In genomic region chr11:84611625-84611879, GRCm38 (mm10) we compare ENCODE assay signal across 16 mouse cellular contexts.
DNase-seq lines count a peak whose midpoint lies in the region; ATAC-seq and TF ChIP-seq lines count a peak whose summit lies in the region.
"Had no signal": no experiment of that assay in that cellular context is flagged by ENCODE, and none has a peak within 500 bp of the region (broad histone marks: within the 10 kb centered on the region; RNA-seq: fewer than 3 reads in every experiment).

No protein-coding gene starts in this region.

- in situ Hi-C loops in CH12.LX (cut with MboI; ENCODE audit: low pct_ligation_motif_present, low pct_unique_long_range_greater_than_20kb, low sequenced_read_pairs), result no loop called here

- H3K4me1 ChIP-seq in hindbrain, embryonic 13.5 days (replicated peaks), result peaks cover 17% of the 10 kb centered on the region
- no peaks in the 10 kb centered on the region for H3K4me1 ChIP-seq in hindbrain, embryonic 12.5 days
- no peaks in the 10 kb centered on the region for H3K4me1 ChIP-seq in liver, postnatal 0 days (ENCODE audit: insufficient read depth)
- peaks cover 15% of the 10 kb centered on the region for H3K4me1 ChIP-seq in liver, embryonic 12.5 days
- peaks cover 2 to 6% of the 10 kb centered on the region in 2 experiments; a peak in 3 of 4 replicates for H3K4me1 ChIP-seq in CH12.LX (ENCODE audit: control insufficient read depth in 1 of 2, insufficient read depth in 2 of 2)
- H3K4me1 ChIP-seq in intestine, embryonic 16.5 days (ENCODE audit: control insufficient read depth, insufficient read depth, low read length), result no peaks in the 10 kb centered on the region

- 81% methylated on average over 4 of the region's 4 CpGs for WGBS in hindbrain, embryonic 13.5 days
- WGBS in hindbrain, embryonic 12.5 days, result 75% methylated on average over 4 of the region's 4 CpGs
- WGBS in liver, postnatal 0 days (ENCODE audit: insufficient replicate concordance), result 42% methylated on average over 4 of the region's 4 CpGs
- WGBS in liver, embryonic 12.5 days (ENCODE audit: insufficient replicate concordance), result 56% methylated on average over 4 of the region's 4 CpGs
- 35% methylated on average over 4 of the region's 4 CpGs for WGBS in intestine, embryonic 16.5 days

- H3K4me3 ChIP-seq in hindbrain, embryonic 13.5 days, result no peak overlapping the region
- no peak overlapping the region for H3K4me3 ChIP-seq in hindbrain, embryonic 12.5 days
- H3K4me3 ChIP-seq in liver, postnatal 0 days (ENCODE audit: low read depth, low read length), result no peak overlapping the region
- no peak overlapping the region for H3K4me3 ChIP-seq in liver, embryonic 12.5 days
- no peak overlapping the region for H3K4me3 ChIP-seq in CH12.LX (replicated peaks in 1 of 3; ENCODE audit: low read depth in 2 of 3, low read length in 2 of 3, poor library complexity in 1 of 3)
- H3K4me3 ChIP-seq in intestine, embryonic 16.5 days (ENCODE audit: low read length), result no peak overlapping the region
- H3K4me3 ChIP-seq: gastrocnemius, adult 2 months; megakaryocyte, embryonic 14.5 days had no signal

- ATAC-seq in hindbrain, embryonic 13.5 days (ENCODE audit: low FRiP score), result no peak
- no peak for ATAC-seq in hindbrain, embryonic 12.5 days (ENCODE audit: low FRiP score)
- no peak for ATAC-seq in liver, postnatal 0 days
- ATAC-seq in liver, embryonic 12.5 days, result no peak
- no peak for ATAC-seq in intestine, embryonic 16.5 days
- ATAC-seq: forebrain, postnatal 0 days; intestine, postnatal 0 days had no signal

- no peak for TF ChIP-seq POLR2A in CH12.LX (IDR thresholded peaks at IDR 0.05; ENCODE audit: low read depth, low read length)

- DNase-seq in liver, postnatal 0 days, result no peak
- DNase-seq in CH12.LX (ENCODE audit: extremely low read depth), result peak; percentile 23
- peak; percentile 42 for DNase-seq in brain, adult 2 months (ENCODE audit: low read depth, low spot score)
- DNase-seq: forebrain, postnatal 0 days; gastrocnemius, adult 2 months; heart, adult 11 months; layer of hippocampus, adult 9-11 months; liver; lung, postnatal 10 days; spleen, adult 18-20 months had no signal

- H3K27ac ChIP-seq in hindbrain, embryonic 13.5 days, result peak overlapping the region; percentile 35; the same call in 1 of the 2 replicates
- no peak overlapping the region for H3K27ac ChIP-seq in hindbrain, embryonic 12.5 days
- no peak overlapping the region for H3K27ac ChIP-seq in liver, postnatal 0 days (ENCODE audit: low read depth)
- no peak overlapping the region for H3K27ac ChIP-seq in liver, embryonic 12.5 days
- no peak overlapping the region for H3K27ac ChIP-seq in CH12.LX (ENCODE audit: insufficient read depth, low read depth)
- H3K27ac ChIP-seq in intestine, embryonic 16.5 days (ENCODE audit: low read length), result no peak overlapping the region
- H3K27ac ChIP-seq: gastrocnemius, adult 2 months had no signal

- dilution Hi-C loops in CH12.LX (cut with MboI; ENCODE audit: extremely low pct_ligation_motif_present, extremely low pct_unique_long_range_greater_than_20kb, low sequenced_read_pairs), result no loop called here

- H3K9ac ChIP-seq in hindbrain, embryonic 13.5 days, result no peak overlapping the region
- H3K9ac ChIP-seq in hindbrain, embryonic 12.5 days, result no peak overlapping the region
- no peak overlapping the region for H3K9ac ChIP-seq in liver, postnatal 0 days (replicated peaks)
- H3K9ac ChIP-seq in liver, embryonic 12.5 days, result no peak overlapping the region
- H3K9ac ChIP-seq in CH12.LX (ENCODE audit: insufficient read depth, low read depth), result no peak overlapping the region
- H3K9ac ChIP-seq in intestine, embryonic 16.5 days (ENCODE audit: low read depth, low read length), result no peak overlapping the region
- H3K9ac ChIP-seq: forebrain, postnatal 0 days had no signal

- TF ChIP-seq EP300 in liver, postnatal 0 days (IDR thresholded peaks at IDR 0.05; ENCODE audit: low read depth), result no peak
- no peak for TF ChIP-seq EP300 in CH12.LX (IDR thresholded peaks at IDR 0.05; ENCODE audit: low read length)

- peaks cover 40% of the 10 kb centered on the region; the same call in 1 of the 2 replicates for H3K27me3 ChIP-seq in hindbrain, embryonic 13.5 days
- peaks cover 9% of the 10 kb centered on the region; the same call in 1 of the 2 replicates for H3K27me3 ChIP-seq in hindbrain, embryonic 12.5 days
- 0 out of 2 replicates have a peak, but pooled peaks cover 4% of the 10 kb centered on the region for H3K27me3 ChIP-seq in liver, postnatal 0 days (ENCODE audit: insufficient read depth, low read length)
- peaks cover 37% of the 10 kb centered on the region for H3K27me3 ChIP-seq in liver, embryonic 12.5 days (replicated peaks)
- H3K27me3 ChIP-seq in CH12.LX (replicated peaks), result peaks cover 67% of the 10 kb centered on the region
- no peaks in the 10 kb centered on the region for H3K27me3 ChIP-seq in intestine, embryonic 16.5 days (replicated peaks; ENCODE audit: control insufficient read depth, insufficient read depth, low read length)

- no peaks in the 10 kb centered on the region for H3K9me3 ChIP-seq in hindbrain, embryonic 13.5 days
- H3K9me3 ChIP-seq in hindbrain, embryonic 12.5 days (replicated peaks), result no peaks in the 10 kb centered on the region
- H3K9me3 ChIP-seq in liver, postnatal 0 days (ENCODE audit: low read length), result no peaks in the 10 kb centered on the region
- no peaks in the 10 kb centered on the region for H3K9me3 ChIP-seq in liver, embryonic 12.5 days (replicated peaks)
- H3K9me3 ChIP-seq in CH12.LX (replicated peaks; ENCODE audit: low read length), result no peaks in the 10 kb centered on the region
- no peaks in the 10 kb centered on the region for H3K9me3 ChIP-seq in intestine, embryonic 16.5 days (ENCODE audit: control insufficient read depth, low read length)
- H3K9me3 ChIP-seq: megakaryocyte, embryonic 14.5 days had no signal

- H3K4me2 ChIP-seq in hindbrain, embryonic 13.5 days, result no peak overlapping the region
- H3K4me2 ChIP-seq in hindbrain, embryonic 12.5 days (replicated peaks), result no peak overlapping the region
- no peak overlapping the region for H3K4me2 ChIP-seq in liver, postnatal 0 days (ENCODE audit: low read depth, low read length)
- H3K4me2 ChIP-seq in liver, embryonic 12.5 days, result no peak overlapping the region
- peak overlapping the region; percentile 24; the same call in 1 of the 2 replicates for H3K4me2 ChIP-seq in CH12.LX (ENCODE audit: insufficient read depth, low read depth, poor library complexity, severe bottlenecking)
- H3K4me2 ChIP-seq in intestine, embryonic 16.5 days (ENCODE audit: low read depth, low read length), result no peak overlapping the region

- 0 out of 2 replicates have a peak, but pooled peaks have one; percentile 12 for TF ChIP-seq CTCF in liver, postnatal 0 days (IDR thresholded peaks at IDR 0.05; ENCODE audit: low read depth)
- peak in 1 of 2 experiments; percentile 53; a peak in 2 of 4 replicates for TF ChIP-seq CTCF in CH12.LX (conservative IDR thresholded peaks at IDR 0.05 in 1 of 2, IDR thresholded peaks at IDR 0.05 in 1 of 2; ENCODE audit: low read depth in 2 of 2, low read length in 2 of 2)

- H3K79me2 ChIP-seq in CH12.LX (replicated peaks; ENCODE audit: control insufficient read depth, extremely low read depth, insufficient read depth, poor library complexity, severe bottlenecking), result no peaks in the 10 kb centered on the region

- H3K36me3 ChIP-seq in hindbrain, embryonic 13.5 days, result no peaks in the 10 kb centered on the region
- H3K36me3 ChIP-seq in hindbrain, embryonic 12.5 days, result no peaks in the 10 kb centered on the region
- no peaks in the 10 kb centered on the region for H3K36me3 ChIP-seq in liver, postnatal 0 days (replicated peaks; ENCODE audit: insufficient read depth, low read length)
- H3K36me3 ChIP-seq in liver, embryonic 12.5 days, result no peaks in the 10 kb centered on the region
- no peaks in the 10 kb centered on the region for H3K36me3 ChIP-seq in CH12.LX (replicated peaks in 1 of 2; ENCODE audit: control insufficient read depth in 1 of 2, insufficient read depth in 1 of 2, low read length in 1 of 2)
- no peaks in the 10 kb centered on the region for H3K36me3 ChIP-seq in intestine, embryonic 16.5 days (ENCODE audit: control insufficient read depth, insufficient read depth, low read length)

- TF ChIP-seq RAD21 in CH12.LX (IDR thresholded peaks at IDR 0.05; ENCODE audit: low read depth, low read length), result peak; percentile 35

TF ChIP-seq in CH12.LX, 34 proteins besides CTCF, POLR2A, EP300 and RAD21:
- 0 out of 2 replicates have a peak, but pooled peaks have one; percentile 13 for TF ChIP-seq TCF12 (IDR thresholded peaks at IDR 0.05; ENCODE audit: low read depth, low read length)
- no peak for TF ChIP-seq KAT2A (IDR thresholded peaks at IDR 0.05; ENCODE audit: insufficient replicate concordance, low read length)
- 0 out of 2 replicates have a peak, but pooled peaks have one; percentile 24 for TF ChIP-seq ELF1 (IDR thresholded peaks at IDR 0.05; ENCODE audit: low read depth, low read length)
- TF ChIP-seq UBTF (IDR thresholded peaks at IDR 0.05; ENCODE audit: low read depth, low read length), result no peak
- peak; percentile 54 for TF ChIP-seq SMC3 (IDR thresholded peaks at IDR 0.05; ENCODE audit: low read depth, low read length)
